Mouse (Mus musculus) megakaryocyte, embryonic 14.5 days (primary cell): ENCODE data around the gene Gas8.

ENCODE experiments used
- FLI1 ChIP-seq: IDR thresholded peaks from 2 replicates; pipeline ENCODE4 v1.6.1; 2012; ENCODE audit warnings: low read length, inconsistent platforms, mixed read lengths
- GATA1 ChIP-seq: IDR thresholded peaks from 3 replicates; pipeline ENCODE4 v1.6.1; 2012; ENCODE audit warnings: mixed read lengths, low read length, inconsistent platforms, borderline replicate concordance

DNA sequence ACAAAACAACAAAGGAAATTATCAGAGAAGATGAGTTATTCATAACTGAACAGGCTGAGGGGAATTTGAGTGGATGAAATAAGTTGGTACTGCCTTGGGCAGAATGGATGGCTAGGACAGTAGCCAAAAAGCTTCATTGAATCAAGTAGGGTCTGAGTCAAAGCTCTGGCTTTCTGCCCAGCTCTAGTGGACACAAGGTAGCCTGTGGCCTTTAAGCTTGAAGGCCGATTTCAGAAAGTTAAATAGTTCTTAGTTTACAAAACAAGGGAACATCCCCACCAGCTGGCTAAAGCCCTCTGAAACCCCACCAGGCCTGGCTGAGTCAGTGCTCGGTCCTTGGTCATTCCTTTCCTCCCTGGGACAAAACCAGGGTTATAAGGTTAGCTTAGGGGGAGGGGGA lies 2.0 kb upstream of the Gas8 start:
- no peak for TF ChIP-seq GATA1
- TF ChIP-seq FLI1, result no peak
